Mouse (Mus musculus): ENCODE data around the gene Ccdc152.

GRCm38 (mm10) chr15:3344555-3344954 lies 41.2 kb upstream of the Ccdc152 start:
- TF ChIP-seq CTCF (IDR thresholded peaks at IDR 0.05; ENCODE audit: insufficient read depth, low read depth, low read length), result no peak
- TF ChIP-seq POLR2A (IDR thresholded peaks at IDR 0.05; ENCODE audit: insufficient read depth, low read depth, low read length), result no peak
